Mouse (Mus musculus): ENCODE data around the gene Lama2.

GRCm38 (mm10) chr10:26939549-26939948, 680.0 kb downstream of the Lama2 start:
- TF ChIP-seq CTCF (IDR thresholded peaks at IDR 0.05) (no peak), EP300 (IDR thresholded peaks at IDR 0.05) (no peak)

All from lung, postnatal 0 days (tissue).